Mouse (Mus musculus) G1E (cell line): ENCODE data around the gene Plbd1.

ENCODE experiments used
- CTCF ChIP-seq: IDR thresholded peaks from 2 replicates; pipeline ENCODE4 v1.5.1; 2012; ENCODE audit warnings: low read depth, low read length, inconsistent platforms, mixed read lengths
- GATA1 ChIP-seq: IDR thresholded peaks from 2 replicates; pipeline ENCODE4 v1.6.1; 2012; ENCODE audit warnings: borderline replicate concordance, low read length, inconsistent platforms, mixed read lengths
- POLR2AphosphoS5 ChIP-seq: IDR thresholded peaks from 2 replicates; pipeline ENCODE4 v1.6.1; 2012; ENCODE audit warnings: low read depth, low read length, inconsistent platforms; ENCODE audit not compliant: insufficient replicate concordance
- TAL1 ChIP-seq: conservative IDR thresholded peaks from 2 replicates; pipeline ENCODE4 v1.6.1; 2012; ENCODE audit warnings: low read depth, low read length, inconsistent platforms, mixed read lengths

- no peak for TF ChIP-seq TAL1
- no peak for TF ChIP-seq CTCF
- TF ChIP-seq GATA1 = no peak
- TF ChIP-seq POLR2AphosphoS5 = no peak
Observed at GRCm38 (mm10) chr6:136679381-136679780, 17.7 kb upstream of the Plbd1 start.
